Mouse (Mus musculus): Measurements from ENCODE around the gene Nup210l. TPM values are rescaled to one million over a fixed set of nuclear protein-coding genes. Genes with fewer than 3 reads are reported as not detected.
A peak's percentile ranks its signal among the peaks of the same experiment; 100 is the strongest.

Gene Nup210l
- polyA plus RNA-seq, 2 experiments = 0.28 TPM; not detected in 1

- ATAC-seq (ENCODE audit: insufficient read depth) = no peak
- peaks cover 11% of the 10 kb centered on the region for H3K36me3 ChIP-seq (replicated peaks; ENCODE audit: control insufficient read depth, insufficient read depth, low read depth)
- H3K9ac ChIP-seq (replicated peaks) = peak overlapping the region; percentile 23; the same call in 1 of the 2 replicates
- no peaks in the 10 kb centered on the region for H3K9me3 ChIP-seq (ENCODE audit: control insufficient read depth, low read length)
- peaks cover 29 to 53% of the 10 kb centered on the region in 2 experiments for H3K4me1 ChIP-seq (replicated peaks; ENCODE audit: control insufficient read depth in 2 of 2, insufficient read depth in 2 of 2, low read length in 1 of 2)
- H3K4me2 ChIP-seq (ENCODE audit: low read depth) = peak overlapping the region; percentile 68
- no peak for TF ChIP-seq CTCF (IDR thresholded peaks at IDR 0.05; ENCODE audit: low read depth)
- no peak for TF ChIP-seq EP300 (IDR thresholded peaks at IDR 0.05; ENCODE audit: low read depth)
- no peak for DNase-seq (ENCODE audit: low read depth in 3 of 3, low spot score in 3 of 3)
- H3K27ac ChIP-seq = peak overlapping the region; percentile 18; the same call in 1 of the 2 replicates
- WGBS (ENCODE audit: insufficient replicate concordance) = 35% methylated on average over 5 of the region's 5 CpGs
- H3K27me3 ChIP-seq (ENCODE audit: control insufficient read depth, insufficient read depth, low read length) = no peaks in the 10 kb centered on the region
- H3K4me3 ChIP-seq (ENCODE audit: insufficient read depth in 1 of 2, low read depth in 2 of 2, low read length in 2 of 2) = peak overlapping the region in 1 of 2 experiments; percentile 8; a peak in 2 of 4 replicates
Observed at GRCm38 (mm10) chr3:90083034-90083433, 20.9 kb upstream of the Nup210l start.

GRCm38 (mm10) chr3:90083698-90084324 lies 20.1 kb upstream of the Nup210l start:
- Histone ChIP-seq H3K4me3 (ENCODE audit: insufficient read depth in 1 of 2, low read depth in 2 of 2, low read length in 2 of 2) (no peak overlapping the region), H3K9me3 (ENCODE audit: control insufficient read depth, low read length) (no peaks in the 10 kb centered on the region), H3K36me3 (replicated peaks; ENCODE audit: control insufficient read depth, insufficient read depth, low read depth) (peaks cover 19% of the 10 kb centered on the region), H3K4me2 (ENCODE audit: low read depth) (peak overlapping the region; percentile 68), H3K4me1 (replicated peaks; ENCODE audit: control insufficient read depth in 2 of 2, insufficient read depth in 2 of 2, low read length in 1 of 2) (peaks cover 26 to 50% of the 10 kb centered on the region in 2 experiments), H3K9ac (replicated peaks) (no peak overlapping the region), H3K27me3 (ENCODE audit: control insufficient read depth, insufficient read depth, low read length) (no peaks in the 10 kb centered on the region), H3K27ac (peak overlapping the region; percentile 12; the same call in 1 of the 2 replicates)
- WGBS (ENCODE audit: insufficient replicate concordance) = 51% methylated on average over 3 of the region's 3 CpGs
- TF ChIP-seq CTCF (IDR thresholded peaks at IDR 0.05; ENCODE audit: low read depth) (no peak), EP300 (IDR thresholded peaks at IDR 0.05; ENCODE audit: low read depth) (no peak)
- ATAC-seq (ENCODE audit: insufficient read depth) = no peak
- DNase-seq (ENCODE audit: low read depth in 3 of 3, low spot score in 3 of 3) = no peak

- H3K4me2 ChIP-seq (ENCODE audit: low read depth) = peak overlapping the region; percentile 11; the same call in 1 of the 2 replicates
- no peak for TF ChIP-seq CTCF (IDR thresholded peaks at IDR 0.05; ENCODE audit: low read depth)
- TF ChIP-seq EP300 (IDR thresholded peaks at IDR 0.05; ENCODE audit: low read depth) = no peak
- 65% methylated on average over 4 of the region's 4 CpGs for WGBS (ENCODE audit: insufficient replicate concordance)
- H3K27me3 ChIP-seq (ENCODE audit: control insufficient read depth, insufficient read depth, low read length) = no peaks in the 10 kb centered on the region
- peaks cover 23 to 47% of the 10 kb centered on the region in 2 experiments for H3K4me1 ChIP-seq (replicated peaks; ENCODE audit: control insufficient read depth in 2 of 2, insufficient read depth in 2 of 2, low read length in 1 of 2)
- no peak for DNase-seq (ENCODE audit: low read depth in 3 of 3, low spot score in 3 of 3)
- no peak overlapping the region for H3K9ac ChIP-seq (replicated peaks)
- H3K9me3 ChIP-seq (ENCODE audit: control insufficient read depth, low read length) = no peaks in the 10 kb centered on the region
- ATAC-seq (ENCODE audit: insufficient read depth) = no peak
- H3K4me3 ChIP-seq (ENCODE audit: insufficient read depth in 1 of 2, low read depth in 2 of 2, low read length in 2 of 2) = no peak overlapping the region
- peaks cover 28% of the 10 kb centered on the region for H3K36me3 ChIP-seq (replicated peaks; ENCODE audit: control insufficient read depth, insufficient read depth, low read depth)
- no peak overlapping the region for H3K27ac ChIP-seq
Observed at GRCm38 (mm10) chr3:90084790-90085189, 19.1 kb upstream of the Nup210l start.

GRCm38 (mm10) chr3:90085281-90085680 lies 18.7 kb upstream of the Nup210l start:
- Histone ChIP-seq H3K36me3 (replicated peaks; ENCODE audit: control insufficient read depth, insufficient read depth, low read depth) (peaks cover 31% of the 10 kb centered on the region), H3K9me3 (ENCODE audit: control insufficient read depth, low read length) (no peaks in the 10 kb centered on the region), H3K4me3 (ENCODE audit: insufficient read depth in 1 of 2, low read depth in 2 of 2, low read length in 2 of 2) (no peak overlapping the region), H3K27me3 (ENCODE audit: control insufficient read depth, insufficient read depth, low read length) (no peaks in the 10 kb centered on the region), H3K4me2 (ENCODE audit: low read depth) (no peak overlapping the region), H3K9ac (replicated peaks) (no peak overlapping the region), H3K4me1 (replicated peaks; ENCODE audit: control insufficient read depth in 2 of 2, insufficient read depth in 2 of 2, low read length in 1 of 2) (peaks cover 23 to 47% of the 10 kb centered on the region in 2 experiments), H3K27ac (no peak overlapping the region)
- WGBS (ENCODE audit: insufficient replicate concordance) = 51% methylated on average over 6 of the region's 6 CpGs
- ATAC-seq (ENCODE audit: insufficient read depth) (no peak), DNase-seq (ENCODE audit: low read depth in 3 of 3, low spot score in 3 of 3) (no peak)
- TF ChIP-seq CTCF (IDR thresholded peaks at IDR 0.05; ENCODE audit: low read depth) (no peak), EP300 (IDR thresholded peaks at IDR 0.05; ENCODE audit: low read depth) (no peak)

- Histone ChIP-seq H3K4me1 (replicated peaks; ENCODE audit: control insufficient read depth in 2 of 2, insufficient read depth in 2 of 2, low read length in 1 of 2) (peaks cover 21 to 47% of the 10 kb centered on the region in 2 experiments), H3K4me2 (ENCODE audit: low read depth) (no peak overlapping the region), H3K4me3 (ENCODE audit: insufficient read depth in 1 of 2, low read depth in 2 of 2, low read length in 2 of 2) (no peak overlapping the region), H3K27me3 (ENCODE audit: control insufficient read depth, insufficient read depth, low read length) (no peaks in the 10 kb centered on the region), H3K9me3 (ENCODE audit: control insufficient read depth, low read length) (no peaks in the 10 kb centered on the region), H3K36me3 (replicated peaks; ENCODE audit: control insufficient read depth, insufficient read depth, low read depth) (peaks cover 35% of the 10 kb centered on the region), H3K27ac (no peak overlapping the region), H3K9ac (replicated peaks) (no peak overlapping the region)
- ATAC-seq (ENCODE audit: insufficient read depth) = no peak
- TF ChIP-seq CTCF (IDR thresholded peaks at IDR 0.05; ENCODE audit: low read depth) (no peak), EP300 (IDR thresholded peaks at IDR 0.05; ENCODE audit: low read depth) (no peak)
- no peak for DNase-seq (ENCODE audit: low read depth in 3 of 3, low spot score in 3 of 3)
- WGBS (ENCODE audit: insufficient replicate concordance) = 28% methylated on average over 5 of the region's 5 CpGs
Observed at GRCm38 (mm10) chr3:90086068-90086467, 17.9 kb upstream of the Nup210l start.
